Mouse (Mus musculus) E14TG2a.4 (cell line): ENCODE measurements around the gene Erlec1.

Experiments
- H3K27me3 ChIP-seq: 2 replicates; pipeline ENCODE4 v1.6.1; 2014; ENCODE audit warnings: low read length, control low read depth; ENCODE audit not compliant: insufficient read depth
- H3K36me3 ChIP-seq: 2 replicates; pipeline ENCODE4 v1.6.1; 2014; ENCODE audit warnings: low read length, control low read depth; ENCODE audit not compliant: insufficient read depth
- H3K4me1 ChIP-seq: replicated peaks from 2 replicates; pipeline ENCODE4 v1.6.1; 2014; ENCODE audit warnings: low read depth, low read length, control low read depth
- H3K4me3 ChIP-seq: replicated peaks from 2 replicates; pipeline ENCODE4 v1.5.1; 2014; ENCODE audit warnings: mild to moderate bottlenecking, low read length
- H3K9me3 ChIP-seq: 2 replicates; pipeline ENCODE4 v1.6.1; 2014; ENCODE audit warnings: low read length, control low read depth
- CTCF ChIP-seq: conservative IDR thresholded peaks from 2 replicates; pipeline ENCODE4 v1.5.1; 2014; ENCODE audit warnings: low read length
- NANOG ChIP-seq: IDR thresholded peaks from 2 replicates; pipeline ENCODE4 v1.6.1; 2014; ENCODE audit warnings: borderline replicate concordance, low read length, mixed read lengths
- POU5F1 ChIP-seq: IDR thresholded peaks from 2 replicates; pipeline ENCODE4 v1.6.1; 2014; ENCODE audit warnings: low read length, borderline replicate concordance

The Erlec1 gene

DNA sequence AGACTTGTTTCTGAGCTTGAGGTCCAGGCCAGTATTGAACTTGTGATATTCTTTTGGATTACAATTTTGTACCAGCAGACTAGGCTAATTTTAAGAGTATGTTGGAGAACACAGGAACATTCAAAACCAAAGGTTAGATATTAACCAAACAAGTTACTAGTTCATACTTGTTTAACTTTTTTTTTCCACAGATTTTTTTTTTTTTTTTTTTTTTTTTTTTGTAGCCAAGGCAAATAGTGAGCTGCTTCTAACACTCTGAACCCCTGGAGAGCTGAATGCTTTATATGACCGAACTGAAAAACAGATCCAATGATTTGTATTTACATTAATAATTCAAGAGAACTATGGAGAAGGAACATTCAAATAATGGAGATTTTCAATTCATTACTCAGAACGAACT, 31.1 kb upstream of the Erlec1 start:
- Histone ChIP-seq H3K4me3 (peak overlapping the region; percentile 87; the same call in 1 of the 2 replicates), H3K4me1 (peaks cover 17% of the 10 kb centered on the region), H3K36me3 (no peaks in the 10 kb centered on the region), H3K9me3 (peaks cover 4% of the 10 kb centered on the region; the same call in 1 of the 2 replicates), H3K27me3 (no peaks in the 10 kb centered on the region)
- TF ChIP-seq NANOG (no peak), POU5F1 (no peak), CTCF (no peak)

DNA sequence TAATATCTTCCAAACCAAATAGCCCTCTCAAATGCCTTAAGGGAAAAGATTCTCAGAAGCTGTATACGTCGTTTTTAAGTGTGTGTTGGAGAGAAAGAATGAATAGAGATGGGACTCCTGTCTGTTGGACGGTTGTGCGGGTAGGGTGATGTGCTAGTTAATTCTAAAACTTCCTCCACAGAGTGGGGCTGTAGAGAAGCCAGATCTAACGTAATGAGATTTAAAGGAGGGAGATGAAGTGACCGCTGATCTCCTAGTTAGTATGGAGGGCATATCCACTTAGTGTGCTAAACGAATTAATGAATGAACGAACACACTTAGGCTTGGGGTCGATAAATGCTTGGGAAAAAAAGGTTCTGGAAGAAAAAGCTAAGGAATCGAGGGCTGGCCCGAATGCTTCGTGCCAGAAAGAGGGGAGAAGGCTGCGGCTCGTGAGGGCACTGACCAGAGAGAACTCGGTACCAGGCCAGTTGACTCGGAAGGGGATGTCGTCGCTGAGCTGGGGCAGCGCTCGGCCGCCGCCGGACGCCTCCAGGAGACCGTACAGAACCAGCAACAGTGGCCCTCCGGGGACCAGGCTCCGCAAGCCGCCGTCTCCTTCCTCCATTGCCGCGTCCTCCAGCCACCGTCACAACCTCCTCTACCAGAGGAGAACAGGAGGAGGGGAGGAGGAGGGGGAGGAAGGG, 523 bp downstream of the Erlec1 start:
- H3K36me3 ChIP-seq = peaks cover 34% of the 10 kb centered on the region
- H3K4me3 ChIP-seq = peak overlapping the region; percentile 89
- no peaks in the 10 kb centered on the region for H3K27me3 ChIP-seq
- H3K4me1 ChIP-seq = peaks cover 16% of the 10 kb centered on the region
- H3K9me3 ChIP-seq = peaks cover 8% of the 10 kb centered on the region
- TF ChIP-seq CTCF (no peak), POU5F1 (no peak), NANOG (no peak)

DNA sequence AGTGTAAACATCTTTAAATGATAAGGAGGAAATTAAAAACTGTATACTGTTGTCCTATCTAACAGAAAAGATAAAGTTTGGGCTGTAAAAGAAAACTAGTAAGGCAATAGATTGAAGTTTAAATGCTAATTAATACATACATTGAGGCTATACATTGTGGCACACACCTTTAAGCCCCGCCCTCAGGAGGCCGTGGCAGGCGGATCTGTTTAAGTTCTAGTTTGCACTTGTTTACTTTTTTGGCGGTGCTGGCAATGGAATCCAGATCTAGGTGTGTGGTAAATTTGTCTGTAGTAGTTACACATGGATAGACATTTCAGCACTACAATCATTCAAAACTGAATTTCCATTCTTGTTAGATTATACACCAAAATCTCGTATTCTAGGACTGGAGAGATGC, 1.3 kb downstream of the Erlec1 start:
- TF ChIP-seq POU5F1 (no peak), NANOG (no peak), CTCF (no peak)
- peaks cover 40% of the 10 kb centered on the region for H3K36me3 ChIP-seq
- H3K4me1 ChIP-seq = peaks cover 16% of the 10 kb centered on the region
- H3K27me3 ChIP-seq = no peaks in the 10 kb centered on the region
- peak overlapping the region; percentile 89; the same call in 1 of the 2 replicates for H3K4me3 ChIP-seq
- peaks cover 8% of the 10 kb centered on the region for H3K9me3 ChIP-seq

DNA sequence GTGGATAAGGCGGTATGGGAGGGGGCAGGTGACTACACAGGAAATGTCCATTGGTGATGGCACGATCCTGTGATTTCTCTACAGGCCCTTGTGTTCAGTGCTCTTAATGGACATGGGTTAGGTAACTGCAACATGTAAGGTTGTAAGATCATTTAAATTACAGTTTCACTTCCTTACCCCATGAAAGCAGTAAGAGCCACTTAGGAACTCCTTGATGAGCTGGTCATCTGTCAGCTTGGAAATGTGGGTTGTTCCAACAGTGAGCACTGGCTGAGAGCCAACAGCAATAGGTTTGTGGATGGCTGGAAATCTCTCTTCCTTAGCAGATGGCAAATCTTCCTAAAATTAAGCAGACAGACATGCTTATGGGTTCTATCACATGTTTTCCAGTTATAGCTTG, 10.6 kb downstream of the Erlec1 start:
- Histone ChIP-seq H3K9me3 (no peaks in the 10 kb centered on the region), H3K4me3 (no peak overlapping the region), H3K36me3 (peaks cover 60% of the 10 kb centered on the region), H3K27me3 (no peaks in the 10 kb centered on the region), H3K4me1 (no peaks in the 10 kb centered on the region)
- TF ChIP-seq POU5F1 (no peak), NANOG (no peak), CTCF (no peak)

DNA sequence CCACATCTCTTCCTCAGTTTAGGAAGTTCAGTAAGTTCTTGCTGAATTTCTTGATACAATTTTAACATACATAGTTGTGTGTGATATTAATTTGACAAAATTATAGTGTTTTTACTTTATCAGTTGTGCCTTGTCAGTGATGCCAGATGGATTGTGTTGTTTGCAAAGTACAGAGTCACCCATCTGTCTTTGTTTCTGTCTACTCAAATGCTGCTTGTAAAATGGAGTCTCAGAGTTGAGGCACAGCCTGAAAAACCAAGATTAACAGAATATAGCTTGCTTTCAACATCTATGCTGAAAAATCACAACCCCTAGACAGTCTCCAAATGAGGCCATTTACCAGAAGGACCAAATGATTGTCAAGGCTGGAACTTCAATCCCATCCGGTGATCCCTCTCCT, 25.6 kb downstream of the Erlec1 start:
- Histone ChIP-seq H3K9me3 (no peaks in the 10 kb centered on the region), H3K4me1 (no peaks in the 10 kb centered on the region), H3K27me3 (no peaks in the 10 kb centered on the region), H3K36me3 (peaks cover 10% of the 10 kb centered on the region; the same call in 1 of the 2 replicates), H3K4me3 (no peak overlapping the region)
- TF ChIP-seq NANOG (no peak), POU5F1 (no peak), CTCF (no peak)

DNA sequence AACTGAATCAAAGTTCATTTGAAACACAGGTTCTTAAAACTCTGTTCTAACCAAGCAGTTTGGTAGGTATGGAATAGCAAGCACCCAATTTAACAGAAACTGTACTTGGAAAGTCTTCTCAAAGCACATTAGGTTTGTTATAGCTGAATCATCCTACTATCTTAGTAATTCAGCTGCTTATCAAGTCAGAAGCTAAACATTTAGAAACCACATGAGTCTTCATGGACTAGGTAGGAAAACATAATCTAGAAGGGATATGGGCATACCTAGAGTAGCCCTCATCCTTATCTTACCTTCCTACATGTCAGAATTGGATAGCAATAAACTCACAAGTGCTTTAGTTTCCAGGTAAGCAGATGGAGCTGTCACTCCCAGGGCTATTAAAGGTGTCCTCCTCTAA, 26.1 kb downstream of the Erlec1 start:
- no peak overlapping the region for H3K4me3 ChIP-seq
- TF ChIP-seq POU5F1 (no peak), CTCF (no peak), NANOG (no peak)
- peaks cover 10% of the 10 kb centered on the region; the same call in 1 of the 2 replicates for H3K36me3 ChIP-seq
- no peaks in the 10 kb centered on the region for H3K9me3 ChIP-seq
- H3K4me1 ChIP-seq = no peaks in the 10 kb centered on the region
- no peaks in the 10 kb centered on the region for H3K27me3 ChIP-seq

DNA sequence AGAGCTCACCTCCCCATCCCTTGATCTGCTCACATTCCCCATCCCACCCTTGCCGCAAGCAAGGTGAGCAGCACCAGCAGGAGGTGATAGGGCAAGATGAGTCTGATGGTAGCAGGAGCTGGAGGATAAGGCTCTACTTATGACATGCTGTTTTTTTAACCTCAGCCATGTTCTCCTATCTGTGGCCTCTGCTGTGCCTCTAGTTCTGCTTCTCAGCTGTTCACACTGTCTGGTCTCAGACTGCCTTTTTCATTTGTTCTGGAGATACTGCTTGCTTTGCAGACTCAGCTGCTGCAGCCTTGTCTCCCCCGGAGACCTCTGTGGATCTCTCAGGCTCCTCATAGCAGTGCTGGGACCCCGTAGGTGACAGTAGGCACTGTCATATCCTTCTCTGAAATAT, 30.9 kb downstream of the Erlec1 start:
- no peaks in the 10 kb centered on the region for H3K9me3 ChIP-seq
- no peaks in the 10 kb centered on the region for H3K27me3 ChIP-seq
- H3K4me1 ChIP-seq = 0 out of 2 replicates have a peak, but pooled peaks cover 4% of the 10 kb centered on the region
- TF ChIP-seq POU5F1 = no peak
- no peak for TF ChIP-seq NANOG
- no peak for TF ChIP-seq CTCF
- H3K4me3 ChIP-seq = no peak overlapping the region
- H3K36me3 ChIP-seq = peaks cover 6% of the 10 kb centered on the region; the same call in 1 of the 2 replicates

DNA sequence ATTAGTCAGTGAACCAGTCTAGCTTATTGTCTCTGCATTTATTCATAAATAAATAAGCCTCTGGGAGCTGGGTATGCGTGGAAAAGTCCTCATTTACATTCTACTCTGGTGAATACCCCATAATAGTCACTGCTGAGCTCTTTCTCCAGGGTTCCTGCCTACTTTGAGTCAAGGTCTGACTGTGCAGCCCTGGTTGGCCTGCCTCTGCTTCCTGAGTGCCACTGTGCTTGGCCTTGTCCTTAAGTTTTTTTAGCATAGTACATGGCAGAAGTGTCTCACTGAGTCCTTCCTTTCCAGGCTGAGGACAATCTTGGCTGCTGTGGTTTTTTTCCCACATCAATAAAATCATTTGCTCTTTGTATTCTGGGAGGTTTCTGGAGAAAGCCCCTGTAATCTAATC, 33.5 kb downstream of the Erlec1 start:
- H3K4me1 ChIP-seq = 0 out of 2 replicates have a peak, but pooled peaks cover 4% of the 10 kb centered on the region
- H3K27me3 ChIP-seq = no peaks in the 10 kb centered on the region
- no peaks in the 10 kb centered on the region for H3K9me3 ChIP-seq
- TF ChIP-seq POU5F1 (no peak), CTCF (no peak), NANOG (no peak)
- peaks cover 6% of the 10 kb centered on the region; the same call in 1 of the 2 replicates for H3K36me3 ChIP-seq
- H3K4me3 ChIP-seq = no peak overlapping the region

DNA sequence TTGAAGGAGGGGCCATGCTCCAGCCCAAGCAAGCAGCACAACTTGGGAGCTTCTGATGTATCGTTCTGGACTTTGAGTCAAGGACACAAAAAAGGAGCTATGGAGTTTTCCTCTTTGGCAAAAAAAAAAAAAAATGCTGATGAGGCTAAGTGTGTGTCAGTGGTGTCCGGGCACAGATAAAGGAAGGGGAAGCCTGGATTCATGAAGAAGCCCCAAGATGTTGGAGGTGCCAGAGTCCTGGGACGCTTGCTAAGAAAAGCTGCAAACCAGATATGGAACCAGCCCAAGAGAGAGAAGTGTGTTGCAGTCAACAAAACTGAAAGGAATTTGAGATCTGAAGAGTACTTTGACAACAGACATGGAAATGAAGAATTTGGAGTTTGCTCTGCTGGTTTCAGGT, 41.8 kb downstream of the Erlec1 start:
- TF ChIP-seq POU5F1 (no peak), NANOG (no peak), CTCF (no peak)
- Histone ChIP-seq H3K36me3 (no peaks in the 10 kb centered on the region), H3K4me1 (no peaks in the 10 kb centered on the region), H3K9me3 (no peaks in the 10 kb centered on the region), H3K27me3 (no peaks in the 10 kb centered on the region), H3K4me3 (no peak overlapping the region)
